Mouse (Mus musculus): ENCODE results near the gene Entpd4b. TPM values are rescaled to one million over a fixed set of nuclear protein-coding genes. Genes with fewer than 3 reads are reported as not detected.
"Not testable (repeated sequence)": the region's sequence is repeated elsewhere in the genome, so short reads cannot be mapped to it uniquely, and the experiment has no call there.

The Entpd4b gene
- total and polyA plus RNA-seq, 2 experiments, result 7.9 to 19.4 TPM

DNA sequence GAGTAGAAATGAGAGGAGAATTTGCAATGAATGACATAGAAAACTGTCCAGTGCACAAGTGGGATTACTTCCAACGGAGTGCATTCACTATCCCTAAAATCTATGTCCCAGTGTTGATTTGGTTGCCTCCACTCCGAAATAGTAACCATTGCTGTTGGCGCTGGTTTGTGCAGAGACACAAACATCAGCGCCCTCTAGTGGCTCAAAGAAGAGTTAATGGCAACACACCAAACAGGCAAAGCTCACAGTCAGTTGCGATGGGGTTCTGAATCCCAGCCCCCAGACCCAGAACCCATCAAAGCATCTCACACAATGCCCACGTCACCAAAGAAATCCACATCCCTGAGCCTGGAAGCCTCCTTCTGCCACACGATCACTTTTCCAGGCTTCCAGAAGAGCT, 11.2 kb upstream of the Entpd4b start:
- H3K9ac ChIP-seq (ENCODE audit: low read depth, low read length); H3K4me3 ChIP-seq (ENCODE audit: insufficient read depth, low read depth, low read length); H3K27ac ChIP-seq (replicated peaks; ENCODE audit: insufficient read depth, low read depth, low read length); DNase-seq (ENCODE audit: extremely low read depth, low read depth, low spot score); H3K79me2 ChIP-seq (ENCODE audit: control insufficient read depth, insufficient read depth, low read length); H3K36me3 ChIP-seq (ENCODE audit: control insufficient read depth, insufficient read depth, low read length); H3K27me3 ChIP-seq (ENCODE audit: control insufficient read depth, insufficient read depth, low read length); H3K4me1 ChIP-seq (ENCODE audit: control insufficient read depth, insufficient read depth, low read length): not testable (repeated sequence)
- WGBS, result no CpG with 5 or more reads among the region's 7 CpGs

DNA sequence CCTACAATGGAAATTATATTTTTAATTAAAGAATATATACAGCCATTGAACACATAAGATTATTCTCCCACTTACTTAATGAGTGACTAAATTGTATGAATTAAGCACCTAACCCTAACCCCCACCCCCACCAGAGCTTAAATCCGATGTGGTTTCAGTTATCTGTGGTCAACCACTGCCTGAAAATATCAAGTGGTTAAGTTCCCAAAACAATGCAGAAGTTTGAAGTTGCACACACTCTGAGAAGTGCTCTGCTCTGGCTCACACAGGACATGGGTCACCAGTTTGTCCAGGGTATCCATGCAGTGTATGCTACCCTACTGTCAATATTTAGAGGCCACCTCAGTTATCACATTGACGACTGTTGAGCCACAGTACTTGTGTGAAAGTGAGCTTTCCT, 10.2 kb upstream of the Entpd4b start:
- no CpG with 5 or more reads among the region's 2 CpGs for WGBS
- not testable (repeated sequence) for H3K79me2 ChIP-seq (ENCODE audit: control insufficient read depth, insufficient read depth, low read length); H3K27ac ChIP-seq (replicated peaks; ENCODE audit: insufficient read depth, low read depth, low read length); H3K36me3 ChIP-seq (ENCODE audit: control insufficient read depth, insufficient read depth, low read length); H3K4me3 ChIP-seq (ENCODE audit: insufficient read depth, low read depth, low read length); DNase-seq (ENCODE audit: extremely low read depth, low read depth, low spot score); H3K4me1 ChIP-seq (ENCODE audit: control insufficient read depth, insufficient read depth, low read length); H3K9ac ChIP-seq (ENCODE audit: low read depth, low read length); H3K27me3 ChIP-seq (ENCODE audit: control insufficient read depth, insufficient read depth, low read length)

DNA sequence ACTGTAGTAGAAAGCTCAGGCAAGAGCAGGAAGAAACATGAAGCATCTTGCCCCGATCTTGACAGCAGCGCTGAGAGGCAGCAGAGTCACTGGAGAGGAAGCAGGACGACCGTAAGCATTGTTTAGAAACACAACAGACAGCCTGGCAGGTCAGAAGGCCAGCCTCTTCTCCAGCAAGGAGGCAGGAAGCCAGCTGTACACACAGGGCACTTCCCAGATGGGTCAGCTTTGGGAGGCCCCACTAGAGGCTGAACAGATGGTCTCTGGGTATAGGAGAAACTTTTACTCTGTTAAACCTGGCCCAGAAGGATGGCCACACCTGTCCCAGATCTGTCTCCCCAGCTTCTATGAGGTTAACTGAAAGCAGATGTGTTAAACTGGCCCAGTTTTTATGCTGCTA, 7.9 kb upstream of the Entpd4b start:
- not testable (repeated sequence) for H3K9ac ChIP-seq (ENCODE audit: low read depth, low read length); H3K27ac ChIP-seq (replicated peaks; ENCODE audit: insufficient read depth, low read depth, low read length); H3K79me2 ChIP-seq (ENCODE audit: control insufficient read depth, insufficient read depth, low read length); DNase-seq (ENCODE audit: extremely low read depth, low read depth, low spot score); H3K27me3 ChIP-seq (ENCODE audit: control insufficient read depth, insufficient read depth, low read length); H3K4me3 ChIP-seq (ENCODE audit: insufficient read depth, low read depth, low read length); H3K36me3 ChIP-seq (ENCODE audit: control insufficient read depth, insufficient read depth, low read length); H3K4me1 ChIP-seq (ENCODE audit: control insufficient read depth, insufficient read depth, low read length)
- WGBS, result no CpG with 5 or more reads among the region's 4 CpGs

DNA sequence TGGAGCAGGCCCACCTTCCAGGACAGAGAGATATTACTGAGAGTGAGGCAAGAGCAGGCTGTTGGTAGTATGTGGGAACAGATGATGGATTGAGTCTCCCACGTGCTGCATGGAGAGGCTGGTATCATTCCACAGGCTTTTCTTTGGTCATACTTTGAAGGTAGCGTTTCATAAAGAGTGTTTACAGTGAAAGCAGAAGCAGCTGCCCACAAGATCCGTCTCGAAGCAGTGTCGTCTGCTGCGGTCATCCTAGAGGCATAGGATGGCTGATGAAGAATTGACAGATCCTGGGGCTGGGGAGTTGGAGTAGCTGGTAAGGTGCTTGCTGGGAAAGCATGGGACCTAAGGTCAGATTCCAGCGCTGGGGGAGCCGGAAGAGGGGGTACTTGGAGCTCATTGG, 1.6 kb downstream of the Entpd4b start:
- H3K4me1 ChIP-seq (ENCODE audit: control insufficient read depth, insufficient read depth, low read length); H3K79me2 ChIP-seq (ENCODE audit: control insufficient read depth, insufficient read depth, low read length); H3K27me3 ChIP-seq (ENCODE audit: control insufficient read depth, insufficient read depth, low read length); DNase-seq (ENCODE audit: extremely low read depth, low read depth, low spot score); H3K36me3 ChIP-seq (ENCODE audit: control insufficient read depth, insufficient read depth, low read length); H3K9ac ChIP-seq (ENCODE audit: low read depth, low read length); H3K27ac ChIP-seq (replicated peaks; ENCODE audit: insufficient read depth, low read depth, low read length); H3K4me3 ChIP-seq (ENCODE audit: insufficient read depth, low read depth, low read length): not testable (repeated sequence)
- no CpG with 5 or more reads among the region's 8 CpGs for WGBS

DNA sequence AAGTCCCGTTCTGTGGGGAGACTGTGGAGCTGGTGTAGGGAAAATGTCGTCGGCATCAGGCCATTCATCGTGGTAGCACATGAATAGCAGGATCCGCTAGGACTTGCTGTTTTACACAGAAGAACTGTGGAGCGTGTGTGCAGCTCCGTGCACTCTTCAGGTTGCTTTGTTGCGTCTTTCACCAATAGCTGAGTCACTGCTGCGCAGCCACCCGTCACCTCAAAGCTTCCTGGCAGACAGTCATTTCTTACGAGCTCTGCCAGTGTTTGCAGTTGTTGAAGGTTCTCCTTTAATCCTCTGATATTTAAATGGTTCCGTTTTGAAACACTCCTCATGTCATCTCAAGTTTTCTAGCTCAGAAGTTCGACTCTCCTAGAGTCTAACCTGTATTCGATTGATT, 2.3 kb downstream of the Entpd4b start:
- not testable (repeated sequence) for DNase-seq (ENCODE audit: extremely low read depth, low read depth, low spot score); H3K27ac ChIP-seq (replicated peaks; ENCODE audit: insufficient read depth, low read depth, low read length); H3K36me3 ChIP-seq (ENCODE audit: control insufficient read depth, insufficient read depth, low read length); H3K79me2 ChIP-seq (ENCODE audit: control insufficient read depth, insufficient read depth, low read length); H3K27me3 ChIP-seq (ENCODE audit: control insufficient read depth, insufficient read depth, low read length); H3K4me1 ChIP-seq (ENCODE audit: control insufficient read depth, insufficient read depth, low read length); H3K9ac ChIP-seq (ENCODE audit: low read depth, low read length); H3K4me3 ChIP-seq (ENCODE audit: insufficient read depth, low read depth, low read length)
- no CpG with 5 or more reads among the region's 14 CpGs for WGBS

Other genes starting within 250 kb of the Entpd4b start
- not detected in 2 replicates for gene Gm16867, start 52.1 kb upstream of the Entpd4b start, total RNA-seq (2014; rRNA removed)
- gene Gm16867, start 52.1 kb upstream of the Entpd4b start, polyA plus RNA-seq (2012; rRNA removed), result 26.4 and 28.6 TPM in 2 replicates
- gene Gm27179, start 42.9 kb upstream of the Entpd4b start, total RNA-seq (2014; rRNA removed), result not detected in 2 replicates
- not detected in 2 replicates for gene Gm27179, start 42.9 kb upstream of the Entpd4b start, polyA plus RNA-seq (2012; rRNA removed)